Mouse (Mus musculus): ENCODE measurements around the gene Dera. TPM values are rescaled to one million over a fixed set of nuclear protein-coding genes. Genes with fewer than 3 reads are reported as not detected.

The Dera gene
- polyA plus RNA-seq, 1 experiment from 2014 or later: 19.0 TPM

DNA sequence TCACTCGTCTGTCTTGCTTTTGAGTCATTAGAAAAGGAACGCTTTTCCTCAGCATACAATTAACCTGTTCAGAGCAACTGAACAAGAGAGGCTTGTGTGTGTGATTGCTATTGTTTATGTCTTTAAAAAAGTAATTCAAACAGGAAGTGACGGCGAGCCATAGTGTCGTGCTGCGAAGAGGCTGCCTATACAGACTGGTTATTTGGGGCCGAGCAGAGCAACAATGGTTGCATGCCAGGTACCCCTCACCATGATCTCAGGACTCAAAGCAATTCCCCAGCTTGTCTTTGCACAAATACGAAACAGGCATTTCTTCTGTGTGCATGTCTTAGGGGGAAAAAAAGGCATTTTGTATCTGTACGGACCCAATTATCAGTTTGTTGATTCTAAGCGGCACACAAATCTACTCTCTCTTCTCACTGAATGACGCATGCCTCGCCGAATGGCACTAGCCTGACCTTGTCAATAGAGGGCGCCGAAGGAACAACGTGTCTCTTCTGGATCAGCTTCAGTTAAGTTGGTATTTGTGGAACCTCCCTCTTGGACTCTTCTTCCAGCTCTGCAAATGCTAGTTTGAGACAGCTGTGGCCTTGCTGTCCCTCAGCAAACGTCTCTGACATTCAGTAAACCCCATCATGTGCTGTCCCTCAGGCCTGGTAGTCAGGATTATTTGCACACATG lies 117.8 kb downstream of the Dera start:
- H3K4me2 ChIP-seq: 0 out of 2 replicates have a peak overlapping the region, but pooled peaks have one; percentile 29
- no peaks in the 10 kb centered on the region for H3K9me3 ChIP-seq (replicated peaks)
- WGBS: 35% methylated on average over 17 of the region's 17 CpGs
- peak; percentile 65 for ATAC-seq
- H3K27me3 ChIP-seq: no peaks in the 10 kb centered on the region
- H3K9ac ChIP-seq: no peak overlapping the region
- no peak overlapping the region for H3K4me3 ChIP-seq
- 0 out of 2 replicates have a peak, but pooled peaks cover 6% of the 10 kb centered on the region for H3K4me1 ChIP-seq
- no peak overlapping the region for H3K27ac ChIP-seq
- H3K36me3 ChIP-seq (ENCODE audit: poor library complexity, severe bottlenecking): no peaks in the 10 kb centered on the region

DNA sequence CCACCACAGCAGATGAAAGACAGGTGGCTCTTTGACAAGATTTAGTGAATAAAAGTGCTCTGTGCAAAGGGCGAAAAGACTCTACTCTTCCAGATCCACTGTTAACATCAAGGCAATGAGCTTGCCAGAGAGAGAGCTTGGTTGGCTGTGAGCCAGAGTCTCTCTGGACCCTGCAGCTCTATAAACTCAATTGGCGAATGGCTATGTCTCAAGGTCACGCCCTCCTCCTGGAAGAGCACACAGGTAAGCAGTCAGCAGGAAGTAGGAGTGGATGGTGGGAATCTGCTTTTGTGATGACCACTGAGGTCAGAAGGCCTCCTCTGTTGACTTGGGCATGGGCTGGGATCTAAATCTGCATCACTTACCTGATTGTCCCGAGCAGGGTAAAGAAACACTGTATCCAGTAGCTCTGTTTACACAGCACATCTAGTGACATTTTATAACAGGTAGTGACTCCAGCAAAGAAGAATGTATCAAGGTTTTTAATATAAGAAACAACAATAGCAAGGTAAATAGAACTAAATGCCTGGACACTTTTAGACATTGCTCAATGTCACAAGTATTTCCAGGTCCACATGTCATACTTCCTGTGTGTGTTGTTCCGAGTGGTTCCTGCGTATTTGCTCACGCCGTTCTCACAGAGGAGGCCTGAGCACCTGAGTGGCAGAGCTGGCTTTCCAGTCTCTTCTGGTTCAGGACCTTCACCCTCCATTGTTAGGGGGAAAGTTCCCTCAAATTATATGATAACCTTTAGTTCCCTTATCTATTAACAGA lies 120.3 kb downstream of the Dera start:
- no peak for ATAC-seq
- Histone ChIP-seq H3K36me3 (ENCODE audit: poor library complexity, severe bottlenecking) (no peaks in the 10 kb centered on the region), H3K27me3 (no peaks in the 10 kb centered on the region), H3K9ac (no peak overlapping the region), H3K9me3 (replicated peaks) (no peaks in the 10 kb centered on the region; the same call in 1 of the 2 replicates), H3K27ac (no peak overlapping the region), H3K4me1 (0 out of 2 replicates have a peak, but pooled peaks cover 5% of the 10 kb centered on the region), H3K4me3 (no peak overlapping the region), H3K4me2 (no peak overlapping the region)
- WGBS: 84% methylated on average over 8 of the region's 8 CpGs

DNA sequence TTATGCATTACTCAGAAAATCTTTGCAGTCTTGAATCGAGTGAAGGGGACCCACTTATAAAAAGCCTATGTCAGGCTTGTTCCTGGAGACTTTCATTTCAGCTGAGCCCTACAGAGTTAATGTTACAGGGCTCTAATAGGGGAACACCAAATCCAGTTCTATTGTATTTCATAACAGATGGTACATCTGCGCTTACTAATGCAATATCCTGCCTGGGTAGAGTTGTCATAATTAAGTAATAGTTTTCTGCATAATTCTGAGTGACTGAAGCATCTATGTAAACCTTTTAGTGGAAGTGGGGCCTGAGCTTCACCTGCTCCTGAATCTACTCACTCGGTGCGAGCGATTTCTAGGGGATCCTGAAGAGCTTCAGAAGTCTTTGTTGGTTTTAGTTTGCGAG lies 131.3 kb downstream of the Dera start:
- Histone ChIP-seq H3K9me3 (replicated peaks) (no peaks in the 10 kb centered on the region), H3K9ac (no peak overlapping the region), H3K36me3 (ENCODE audit: poor library complexity, severe bottlenecking) (no peaks in the 10 kb centered on the region), H3K4me1 (no peaks in the 10 kb centered on the region), H3K4me3 (no peak overlapping the region), H3K27ac (no peak overlapping the region), H3K27me3 (no peaks in the 10 kb centered on the region), H3K4me2 (no peak overlapping the region)
- WGBS: 89% methylated on average over 6 of the region's 6 CpGs
- no peak for ATAC-seq

DNA sequence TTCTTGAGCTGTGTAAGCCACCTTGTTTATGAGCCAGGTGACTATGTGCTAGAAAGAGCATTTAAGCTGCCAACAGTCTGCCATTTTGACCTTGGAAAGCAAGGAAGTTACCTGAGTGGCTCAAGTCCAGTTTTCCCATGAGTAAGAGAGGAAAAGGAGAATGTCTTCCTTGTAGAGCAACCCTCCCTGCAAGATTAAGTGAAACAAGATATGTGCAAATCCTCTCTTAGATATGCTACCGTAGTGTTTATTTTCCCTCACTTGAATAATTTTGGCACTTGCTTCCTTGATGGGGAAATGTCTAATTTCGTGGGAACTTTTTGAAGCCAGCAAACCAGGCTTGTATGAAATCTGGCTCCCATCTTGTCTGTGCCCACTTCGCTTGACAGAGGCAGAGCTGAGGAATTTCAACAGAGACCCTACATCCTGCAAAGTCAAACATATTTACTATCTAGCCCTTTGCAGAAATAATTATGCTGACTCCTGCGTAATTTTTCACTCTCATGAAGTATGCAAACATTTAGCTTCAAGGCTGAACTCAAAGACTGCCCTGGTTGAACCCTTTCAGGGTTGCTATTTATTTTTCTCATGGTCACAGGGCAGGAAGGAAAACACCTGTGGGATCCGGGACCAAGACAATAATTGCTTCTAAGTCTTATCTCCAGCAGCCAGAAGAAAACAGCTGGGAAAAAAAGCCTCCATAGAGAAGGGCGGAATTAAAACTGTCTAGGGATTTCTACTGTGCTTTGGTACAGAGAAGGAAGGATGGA lies 132.0 kb downstream of the Dera start:
- Histone ChIP-seq H3K4me2 (no peak overlapping the region), H3K27me3 (no peaks in the 10 kb centered on the region), H3K9ac (no peak overlapping the region), H3K9me3 (replicated peaks) (no peaks in the 10 kb centered on the region), H3K36me3 (ENCODE audit: poor library complexity, severe bottlenecking) (no peaks in the 10 kb centered on the region), H3K4me1 (no peaks in the 10 kb centered on the region), H3K4me3 (no peak overlapping the region), H3K27ac (no peak overlapping the region)
- WGBS: 87% methylated on average over 6 of the region's 6 CpGs
- no peak for ATAC-seq

DNA sequence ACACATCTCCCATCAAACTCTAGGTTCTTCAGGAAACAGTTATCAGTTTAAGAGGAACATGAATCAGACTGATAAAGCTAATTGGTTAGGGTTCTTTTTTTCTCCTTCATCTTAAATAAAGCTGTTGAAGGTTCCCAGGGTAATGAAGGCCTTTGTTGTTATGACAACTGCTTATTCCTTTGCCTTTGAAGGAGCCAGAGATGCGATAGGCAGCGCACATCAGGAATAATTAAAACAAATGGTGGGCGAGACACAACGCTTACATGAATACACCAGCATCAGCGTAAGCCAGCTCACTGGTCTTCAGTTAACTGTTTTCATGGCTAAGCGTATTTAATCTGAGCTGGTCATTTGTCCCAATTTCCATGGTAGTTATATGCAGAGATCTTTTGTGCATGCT lies 132.9 kb downstream of the Dera start:
- no peaks in the 10 kb centered on the region for H3K27me3 ChIP-seq
- no peak overlapping the region for H3K4me2 ChIP-seq
- WGBS: 55% methylated on average over 6 of the region's 6 CpGs
- H3K27ac ChIP-seq: no peak overlapping the region
- H3K9me3 ChIP-seq (replicated peaks): no peaks in the 10 kb centered on the region
- no peak for ATAC-seq
- no peaks in the 10 kb centered on the region for H3K36me3 ChIP-seq (ENCODE audit: poor library complexity, severe bottlenecking)
- no peak overlapping the region for H3K4me3 ChIP-seq
- no peaks in the 10 kb centered on the region for H3K4me1 ChIP-seq
- H3K9ac ChIP-seq: no peak overlapping the region

DNA sequence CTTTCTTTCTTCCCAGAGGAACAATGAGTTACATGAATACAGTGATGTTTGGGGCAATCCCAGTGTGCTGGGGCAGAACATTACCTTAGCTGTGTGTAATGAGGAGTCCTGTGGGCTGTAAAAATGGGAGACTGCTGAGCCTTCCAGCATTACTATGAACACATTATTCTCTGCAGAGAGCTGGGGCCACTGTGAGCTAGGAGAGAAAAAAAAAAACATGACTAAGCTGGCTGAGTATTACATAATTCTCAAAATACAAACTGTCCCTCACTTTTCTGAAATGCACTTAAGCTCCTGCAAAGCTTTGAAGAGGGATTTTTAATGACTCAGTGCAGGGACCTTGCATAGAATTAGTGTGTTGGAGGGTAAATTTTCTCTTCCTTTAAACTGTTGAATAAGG lies 143.3 kb downstream of the Dera start:
- no peak overlapping the region for H3K4me2 ChIP-seq
- no peaks in the 10 kb centered on the region for H3K4me1 ChIP-seq
- H3K4me3 ChIP-seq: no peak overlapping the region
- no peaks in the 10 kb centered on the region for H3K27me3 ChIP-seq
- no peaks in the 10 kb centered on the region for H3K36me3 ChIP-seq (ENCODE audit: poor library complexity, severe bottlenecking)
- ATAC-seq: no peak
- no peak overlapping the region for H3K9ac ChIP-seq
- H3K9me3 ChIP-seq (replicated peaks): no peaks in the 10 kb centered on the region
- H3K27ac ChIP-seq: no peak overlapping the region

DNA sequence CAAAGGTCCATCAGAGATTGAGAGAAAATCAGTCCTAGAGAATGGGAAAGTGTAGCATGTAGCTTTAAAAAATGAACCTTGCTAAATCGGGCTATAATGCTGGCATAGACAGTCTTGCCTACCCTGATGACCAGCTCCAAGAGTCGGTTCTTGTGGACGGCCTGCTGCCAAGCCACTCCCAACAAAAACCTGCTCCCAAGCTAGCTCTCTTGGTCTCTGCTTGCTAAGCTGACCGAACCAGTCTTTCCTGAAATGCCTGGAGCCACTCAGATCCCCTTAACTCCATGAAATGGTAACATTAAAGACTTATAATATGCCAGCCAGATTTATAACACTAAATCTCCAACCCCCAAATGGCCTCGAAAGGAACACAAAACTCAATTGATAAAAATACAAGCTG lies 146.9 kb downstream of the Dera start:
- no peak overlapping the region for H3K27ac ChIP-seq
- H3K27me3 ChIP-seq: no peaks in the 10 kb centered on the region
- H3K9ac ChIP-seq: no peak overlapping the region
- no peak for ATAC-seq
- no peak overlapping the region for H3K4me3 ChIP-seq
- H3K4me1 ChIP-seq: no peaks in the 10 kb centered on the region
- H3K9me3 ChIP-seq (replicated peaks): no peaks in the 10 kb centered on the region
- 89% methylated on average over 5 of the region's 5 CpGs for WGBS
- H3K36me3 ChIP-seq (ENCODE audit: poor library complexity, severe bottlenecking): no peaks in the 10 kb centered on the region
- no peak overlapping the region for H3K4me2 ChIP-seq

Other genes starting within 250 kb of the Dera start
- gene Eps8, start 99.7 kb upstream of the Dera start, polyA plus RNA-seq (2015; fragmentation: Nextera tagmentation; extraction: Ambion mirVana): 6.7 and 7.5 TPM in 2 replicates
- 194 and 206 TPM in 2 replicates for gene Strap, start 19.5 kb upstream of the Dera start, polyA plus RNA-seq (2015; fragmentation: Nextera tagmentation; extraction: Ambion mirVana)

All from forebrain, embryonic 13.5 days (tissue).